Mouse (Mus musculus) limb, embryonic 14.5 days (tissue): ENCODE data around the gene Ear1. TPM values are rescaled to one million over a fixed set of nuclear protein-coding genes. Genes with fewer than 3 reads are reported as not detected.
"Not testable (repeated sequence)": the region's sequence is repeated elsewhere in the genome, so short reads cannot be mapped to it uniquely, and the experiment has no call there.

Experiments used
- ATAC-seq: fragments of 200-750 bp; cut with Nextera tagmentation; 2 replicates; pipeline ENCODE4 v1.8.0; 2017; ENCODE audit warnings: low read depth, moderate number of reproducible peaks, moderate TSS enrichment; ENCODE audit not compliant: low FRiP score
- DNase-seq: peaks from one replicate; pipeline ENCODE4 v3.0.0-alpha.2; 2015; ENCODE audit warnings: low spot score
- H3K27ac ChIP-seq: fragments of 300-500 bp; sonication (generic); replicated peaks from 2 replicates; pipeline ENCODE4 v1.5.1; 2014; ENCODE audit warnings: low read depth, mild to moderate bottlenecking, low read length, moderate library complexity, mixed read lengths
- H3K27me3 ChIP-seq: fragments of 300-500 bp; sonication (generic); 2 replicates; pipeline ENCODE4 v1.6.1; 2014; ENCODE audit warnings: low read length, mixed read lengths; ENCODE audit not compliant: control insufficient read depth, insufficient read depth
- H3K36me3 ChIP-seq: fragments of 300-500 bp; sonication (generic); 2 replicates; pipeline ENCODE4 v1.6.1; 2014; ENCODE audit warnings: mild to moderate bottlenecking, low read length, moderate library complexity, mixed read lengths; ENCODE audit not compliant: control insufficient read depth, insufficient read depth
- H3K4me1 ChIP-seq: fragments of 300-500 bp; sonication (generic); 2 replicates; pipeline ENCODE4 v1.6.1; 2014; ENCODE audit warnings: antibody characterized with exemption, low read length, mixed read lengths; ENCODE audit not compliant: control insufficient read depth, insufficient read depth
- H3K4me2 ChIP-seq: fragments of 300-500 bp; sonication (generic); replicated peaks from 2 replicates; pipeline ENCODE4 v1.6.1; 2014; ENCODE audit warnings: low read depth, mild to moderate bottlenecking, low read length, moderate library complexity; ENCODE audit not compliant: severe bottlenecking
- H3K4me3 ChIP-seq: fragments of 300-500 bp; sonication (generic); replicated peaks from 2 replicates; pipeline ENCODE4 v1.5.1; 2014; ENCODE audit warnings: low read length
- H3K9ac ChIP-seq: fragments of 300-500 bp; sonication (generic); 2 replicates; pipeline ENCODE4 v1.6.1; 2014; ENCODE audit warnings: mild to moderate bottlenecking, low read depth, low read length, moderate library complexity; ENCODE audit not compliant: severe bottlenecking
- H3K9me3 ChIP-seq: fragments of 300-500 bp; sonication (generic); 2 replicates; pipeline ENCODE4 v1.6.1; 2016; ENCODE audit warnings: low read length; ENCODE audit not compliant: control insufficient read depth
- WGBS: fragments of 180-500 bp; shearing (Covaris S2); extraction: QIAGEN DNeasy Blood & Tissue Kit; methylation state at CpG from one replicate; pipeline ENCODE4 v1.1.7; 2014; 5-methylcytosine and 5-hydroxymethylcytosine counted together
- polyA plus RNA-seq, 2 experiments: library from polyadenylated mRNA; depleted of rRNA in 1 of 2; stranded (reverse) in 1 of 2; unstranded in 1 of 2; fragments of >200 nt; fragmentation: Nextera tagmentation in 1 of 2; extraction: Ambion mirVana in 1 of 2; gene quantifications; 2 replicates each; pipeline versions ENCODE4 v1.2.1 to v1.2.3; 2012 to 2014

Gene Ear1
- polyA plus RNA-seq, 2 experiments = 0.40 TPM; not detected in 1

DNA sequence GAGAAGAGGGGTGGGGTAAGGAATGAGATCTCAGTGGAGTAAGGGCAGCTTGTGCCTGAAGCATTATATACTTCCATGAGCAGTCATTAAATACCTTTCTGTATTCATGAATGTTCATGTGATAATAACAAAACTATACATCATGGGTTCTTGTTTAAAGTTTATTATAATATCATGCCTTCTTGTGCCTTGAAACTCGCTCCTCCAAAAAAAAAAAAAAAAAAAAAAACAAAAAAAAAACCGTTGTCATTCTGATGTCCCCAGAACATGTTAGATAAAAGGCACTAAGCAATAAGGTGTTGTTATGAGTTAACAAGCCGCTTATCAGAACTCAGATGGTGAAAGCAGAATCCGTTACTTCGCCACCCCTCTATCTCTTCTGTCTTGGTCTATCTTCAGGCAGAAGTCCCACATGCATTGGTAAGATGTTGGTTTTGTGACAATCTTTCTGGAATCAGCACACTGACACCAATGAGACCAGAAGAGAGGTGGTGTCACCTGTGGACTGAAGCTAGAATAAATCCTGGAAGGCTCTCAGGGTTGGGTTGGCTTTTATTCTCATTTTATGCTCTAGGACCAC is 4.7 kb upstream of the Ear1 start:
- DNase-seq, ATAC-seq, H3K27ac ChIP-seq, H3K4me2 ChIP-seq, H3K36me3 ChIP-seq, H3K9ac ChIP-seq, H3K9me3 ChIP-seq, H3K4me3 ChIP-seq, H3K27me3 ChIP-seq, H3K4me1 ChIP-seq: not testable (repeated sequence)
- 79% methylated on average over 5 of the region's 5 CpGs for WGBS

DNA sequence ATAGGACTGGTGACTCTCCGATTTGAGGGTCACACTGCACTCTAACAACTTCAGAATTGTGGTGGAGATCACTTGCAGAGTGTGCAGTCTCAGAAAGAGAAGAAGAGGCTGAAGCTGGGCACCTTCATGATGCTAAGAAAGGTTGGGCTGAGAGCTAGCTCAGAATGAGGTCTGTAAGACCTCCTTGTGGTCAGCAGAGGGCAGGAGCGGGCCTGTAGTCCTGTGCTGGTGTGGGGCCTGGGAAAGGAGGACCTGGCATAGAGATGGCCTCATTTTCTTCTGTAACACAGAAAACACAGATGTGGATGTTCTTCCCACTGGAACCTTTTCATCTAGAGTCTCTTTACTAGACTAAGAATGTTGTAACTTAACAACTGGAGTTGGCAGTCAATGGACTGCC is 2.5 kb upstream of the Ear1 start:
- H3K4me3 ChIP-seq, H3K27me3 ChIP-seq, DNase-seq, H3K4me1 ChIP-seq, ATAC-seq, H3K4me2 ChIP-seq, H3K36me3 ChIP-seq, H3K9ac ChIP-seq, H3K27ac ChIP-seq, H3K9me3 ChIP-seq: not testable (repeated sequence)
- WGBS = 75% methylated on average over 1 of the region's 2 CpGs

- 93% methylated on average over 3 of the region's 3 CpGs for WGBS
- not testable (repeated sequence) for ATAC-seq, H3K27ac ChIP-seq, H3K4me2 ChIP-seq, H3K9ac ChIP-seq, H3K4me3 ChIP-seq, H3K9me3 ChIP-seq, H3K36me3 ChIP-seq, H3K27me3 ChIP-seq, DNase-seq, H3K4me1 ChIP-seq
These were observed 455 bp downstream of the Ear1 start for GRCm38 (mm10) chr14:43874862-43875261.

GRCm38 (mm10) chr14:43860522-43860921 is 14.8 kb downstream of the Ear1 start:
- H3K9ac ChIP-seq, H3K9me3 ChIP-seq, H3K4me3 ChIP-seq, H3K27ac ChIP-seq, H3K36me3 ChIP-seq, ATAC-seq, H3K27me3 ChIP-seq, H3K4me1 ChIP-seq, H3K4me2 ChIP-seq: not testable (repeated sequence)
- 27% methylated on average over 2 of the region's 2 CpGs for WGBS
- DNase-seq = peak; percentile 23

- not testable (repeated sequence) for ATAC-seq, H3K4me1 ChIP-seq, H3K4me2 ChIP-seq, H3K9me3 ChIP-seq, H3K4me3 ChIP-seq, H3K27me3 ChIP-seq, DNase-seq, H3K9ac ChIP-seq, H3K36me3 ChIP-seq, H3K27ac ChIP-seq
- WGBS = 59% methylated on average over 4 of the region's 6 CpGs
These were observed 15.9 kb downstream of the Ear1 start for GRCm38 (mm10) chr14:43859465-43859864.

DNA sequence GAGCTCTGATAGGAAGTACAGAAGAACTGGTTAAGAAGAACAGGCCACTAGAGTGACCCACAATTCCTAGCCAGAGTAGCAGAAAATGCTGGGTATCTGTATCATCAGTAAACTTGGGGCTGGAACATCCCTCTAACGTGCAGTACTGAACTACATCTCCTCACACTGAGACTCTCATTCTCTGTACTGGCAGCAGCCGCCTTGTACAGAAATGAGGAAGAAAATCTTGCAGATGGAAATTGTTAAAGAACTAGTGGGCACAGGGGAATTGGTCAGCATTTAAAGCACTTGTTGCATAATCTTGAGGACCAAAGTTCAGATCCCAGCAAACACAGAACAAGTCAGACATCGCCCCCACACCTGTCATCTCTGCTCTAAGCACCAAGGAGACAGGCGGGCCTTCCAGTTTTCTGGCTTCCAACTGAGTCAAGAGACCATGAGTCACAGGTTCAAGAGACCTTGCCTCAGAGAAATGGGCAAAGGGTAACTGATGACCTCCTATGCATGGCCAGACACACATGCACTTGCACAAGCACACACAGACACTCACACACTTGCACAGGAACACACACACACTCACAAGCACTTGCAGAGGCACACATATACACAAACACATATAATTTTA is 31.3 kb downstream of the Ear1 start:
- H3K36me3 ChIP-seq, H3K9me3 ChIP-seq, ATAC-seq, H3K4me3 ChIP-seq, H3K4me2 ChIP-seq, H3K9ac ChIP-seq, H3K27me3 ChIP-seq, H3K4me1 ChIP-seq, H3K27ac ChIP-seq, DNase-seq: not testable (repeated sequence)
- 68% methylated on average over 4 of the region's 4 CpGs for WGBS

DNA sequence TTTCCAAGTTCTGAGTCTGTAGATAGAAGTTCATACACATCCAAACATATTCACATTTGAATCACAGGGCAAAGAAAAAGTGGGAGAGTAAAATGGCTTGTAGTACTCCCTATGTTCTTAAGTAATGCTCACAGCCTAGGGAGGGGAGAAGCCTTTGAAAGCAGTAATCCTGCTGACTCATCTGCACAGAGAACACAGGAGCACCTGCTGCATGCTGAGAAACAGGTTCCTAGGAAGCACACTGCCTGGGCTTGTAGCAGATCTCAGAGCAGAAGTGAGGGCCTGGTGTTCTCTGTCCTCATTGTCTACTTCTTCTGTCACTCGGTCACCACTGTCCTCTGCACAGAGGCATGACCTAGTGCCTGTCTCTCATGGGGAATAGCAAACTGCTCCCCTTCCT is 34.3 kb downstream of the Ear1 start:
- H3K4me3 ChIP-seq, ATAC-seq, DNase-seq, H3K36me3 ChIP-seq, H3K4me2 ChIP-seq, H3K9me3 ChIP-seq, H3K4me1 ChIP-seq, H3K27ac ChIP-seq, H3K27me3 ChIP-seq, H3K9ac ChIP-seq: not testable (repeated sequence)
- WGBS = no CpG with 5 or more reads among the region's 1 CpGs

DNA sequence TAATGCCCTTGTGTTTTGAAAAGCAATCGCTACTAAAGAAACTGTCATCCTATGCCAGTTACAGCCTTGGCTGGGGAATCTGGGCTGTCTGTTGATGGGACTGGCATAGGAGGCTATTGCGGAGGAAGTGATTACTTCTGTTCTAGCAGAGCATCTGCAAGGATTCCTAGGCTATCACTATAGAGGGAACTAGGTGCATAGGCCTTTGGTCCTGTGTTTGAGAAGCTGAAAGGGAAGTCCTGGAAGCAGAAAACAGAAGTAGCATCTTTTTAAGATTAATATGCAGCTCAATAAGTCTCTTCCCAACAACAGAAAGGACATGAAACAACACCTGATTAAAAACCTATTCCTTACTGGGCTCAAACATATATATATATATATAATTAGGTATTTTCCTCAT is 40.0 kb downstream of the Ear1 start:
- H3K4me2 ChIP-seq, ATAC-seq, H3K9me3 ChIP-seq, H3K27me3 ChIP-seq, H3K4me3 ChIP-seq, H3K4me1 ChIP-seq, H3K9ac ChIP-seq, DNase-seq, H3K27ac ChIP-seq, H3K36me3 ChIP-seq: not testable (repeated sequence)
- 92% methylated on average over 2 of the region's 2 CpGs for WGBS
